Mouse (Mus musculus) cerebellum, adult 2 months (tissue): ENCODE measurements around the gene Tas2r125. TPM values are rescaled to one million over a fixed set of nuclear protein-coding genes. Genes with fewer than 3 reads are reported as not detected.
"Not testable (repeated sequence)": the region's sequence is repeated elsewhere in the genome, so short reads cannot be mapped to it uniquely, and the experiment has no call there.

Source experiments
- DNase-seq, 2 experiments: peaks; one replicate each; pipeline ENCODE4 v3.0.0; 2021
- H3K27ac ChIP-seq: fragments of 200-500 bp; 2 replicates; pipeline ENCODE4 v1.5.1; 2012; ENCODE audit warnings: low read length, control low read depth, inconsistent platforms; ENCODE audit not compliant: insufficient read depth
- H3K27me3 ChIP-seq: fragments of 200-500 bp; 2 replicates; pipeline ENCODE4 v1.6.1; 2012; ENCODE audit warnings: inconsistent platforms, mild to moderate bottlenecking, low read length, moderate library complexity; ENCODE audit not compliant: control insufficient read depth, insufficient read depth
- H3K4me1 ChIP-seq: fragments of 200-500 bp; 2 replicates; pipeline ENCODE4 v1.6.1; 2011; ENCODE audit warnings: low read length; ENCODE audit not compliant: control insufficient read depth, insufficient read depth
- H3K4me3 ChIP-seq: fragments of 200-500 bp; replicated peaks from 2 replicates; pipeline ENCODE3; 2011; ENCODE audit warnings: mild to moderate bottlenecking, low read depth, low read length, control low read depth; ENCODE audit not compliant: insufficient read depth
- CTCF ChIP-seq: fragments of 200-500 bp; IDR thresholded peaks from 2 replicates; pipeline ENCODE4 v1.5.1; 2011; ENCODE audit warnings: low read depth, mild to moderate bottlenecking, control low read depth, low read length, moderate library complexity, borderline replicate concordance; ENCODE audit not compliant: insufficient read depth
- POLR2A ChIP-seq: fragments of 200-500 bp; IDR thresholded peaks from 2 replicates; pipeline ENCODE4 v1.6.1; 2011; ENCODE audit warnings: low read length, control low read depth, borderline replicate concordance; ENCODE audit not compliant: insufficient read depth
- WGBS: fragments of 180-500 bp; shearing (Covaris S2); methylation state at CpG from one replicate; pipeline ENCODE4 v1.1.7; 2018; 5-methylcytosine and 5-hydroxymethylcytosine counted together
- polyA plus RNA-seq: library from polyadenylated mRNA; depleted of rRNA; stranded (reverse); fragments of >200 nt; gene quantifications from 2 replicates; pipeline ENCODE4 v1.2.3, GENCODE M21; 2012; rRNA removed

Gene Tas2r125
- polyA plus RNA-seq, result not detected in 2 replicates

- no peak within 1 kb of the TSS for H3K27ac ChIP-seq
- H3K4me1 ChIP-seq, result no peaks in the 10 kb centered on the region
- H3K4me3 ChIP-seq, result no peak within 1 kb of the TSS
- WGBS, result 83% methylated on average over 3 of the region's 3 CpGs
- no peak for DNase-seq
- no peak for TF ChIP-seq CTCF
- no peak for TF ChIP-seq POLR2A
- H3K27me3 ChIP-seq, result no peaks in the 10 kb centered on the region
These were observed at the start of gene Tas2r125 for GRCm38 (mm10) chr6:132909351-132909750. Tas2r125 (plus strand) TSS chr6:132909651.

- Histone ChIP-seq H3K4me3 (no peak within 1 kb of the TSS), H3K27ac (no peak within 1 kb of the TSS), H3K27me3 (no peaks in the 10 kb centered on the region), H3K4me1 (no peaks in the 10 kb centered on the region)
- no peak for DNase-seq
- TF ChIP-seq POLR2A (no peak), CTCF (no peak)
These were observed 41.7 kb upstream of the Tas2r125 start, which contains the start of gene Tas2r110 for GRCm38 (mm10) chr6:132867708-132868107. Tas2r110 (plus strand) TSS chr6:132868008.

DNA sequence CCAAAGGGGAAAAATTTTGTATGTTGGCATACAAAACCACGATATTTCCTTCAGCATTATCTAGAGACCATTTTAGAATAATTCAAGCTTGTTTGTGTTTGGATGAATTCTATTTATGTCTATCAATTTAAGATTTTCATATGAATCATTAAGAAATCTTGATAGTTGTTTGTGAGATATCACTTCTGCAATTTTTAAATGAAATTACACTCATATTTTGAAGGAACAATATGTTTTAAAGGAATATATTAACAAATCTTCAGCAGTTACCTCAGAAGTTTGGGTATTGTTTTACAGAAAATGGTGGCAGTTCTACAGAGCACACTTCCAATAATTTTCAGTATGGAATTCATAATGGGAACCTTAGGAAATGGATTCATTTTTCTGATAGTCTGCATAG is 16.7 kb upstream of the Tas2r125 start, which contains the start of gene Tas2r113:
Tas2r113 (plus strand) TSS at position 301 of the 400 bp plus-strand sequence.
- no peaks in the 10 kb centered on the region for H3K27me3 ChIP-seq
- TF ChIP-seq POLR2A, result no peak
- TF ChIP-seq CTCF, result no peak
- H3K27ac ChIP-seq, result no peak within 1 kb of the TSS
- no peaks in the 10 kb centered on the region for H3K4me1 ChIP-seq
- 54% methylated on average over 1 of the region's 1 CpGs for WGBS
- H3K4me3 ChIP-seq, result no peak within 1 kb of the TSS
- no peak for DNase-seq

DNA sequence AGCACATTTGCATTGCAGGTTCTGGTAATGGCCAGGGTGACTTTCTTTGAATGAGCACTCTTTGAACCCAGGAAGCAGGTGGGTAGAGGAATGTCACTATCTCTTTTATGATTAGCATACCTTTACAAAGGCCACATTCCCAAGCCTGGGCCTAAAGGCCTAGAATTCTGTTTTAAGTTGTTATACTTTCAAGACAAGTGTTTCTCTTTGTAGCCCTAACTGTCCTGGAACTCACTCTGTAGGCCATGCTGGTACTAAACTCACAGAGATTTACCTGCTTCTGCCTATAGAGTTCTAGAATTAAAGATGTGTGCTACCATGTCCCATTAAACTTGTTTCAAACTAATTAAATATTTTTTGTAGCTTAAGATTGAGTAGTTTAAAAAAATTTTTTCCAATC is 31.9 kb downstream of the Tas2r125 start:
- H3K27me3 ChIP-seq, H3K27ac ChIP-seq, H3K4me1 ChIP-seq, H3K4me3 ChIP-seq, DNase-seq: not testable (repeated sequence)

DNA sequence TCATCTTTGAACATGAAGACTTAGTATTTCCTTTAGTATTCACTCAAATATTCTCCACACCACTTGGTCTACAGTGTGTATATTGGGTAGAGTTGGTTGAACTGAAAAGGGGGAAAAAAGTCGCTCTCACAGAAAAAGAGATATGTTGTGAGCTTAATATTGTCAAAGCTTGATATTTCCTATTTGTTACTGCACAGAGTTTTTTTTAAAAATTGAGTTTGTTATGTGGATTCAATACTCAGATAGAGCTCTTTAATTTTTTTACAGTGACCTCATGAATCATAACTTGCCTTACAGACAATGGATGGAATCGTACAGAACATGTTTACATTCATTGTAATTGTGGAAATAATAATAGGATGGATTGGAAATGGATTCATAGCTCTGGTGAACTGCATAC is 41.4 kb downstream of the Tas2r125 start, which contains the start of gene Tas2r129:
Tas2r129 (plus strand) TSS at position 301 of the 400 bp plus-strand sequence.
- Histone ChIP-seq H3K27ac (no peak within 1 kb of the TSS), H3K27me3 (no peaks in the 10 kb centered on the region), H3K4me1 (no peaks in the 10 kb centered on the region), H3K4me3 (no peak within 1 kb of the TSS)
- 84% methylated on average over 2 of the region's 2 CpGs for WGBS
- DNase-seq, result no peak
- TF ChIP-seq POLR2A, result no peak

GRCm38 (mm10) chr6:132957819-132958218 is 48.4 kb downstream of the Tas2r125 start, which contains the start of gene Tas2r131:
Tas2r131 (minus strand) TSS chr6:132957919.
- DNase-seq, result no peak
- 47% methylated on average over 1 of the region's 1 CpGs for WGBS
- Histone ChIP-seq H3K27ac (no peak within 1 kb of the TSS), H3K4me1 (no peaks in the 10 kb centered on the region), H3K27me3 (no peaks in the 10 kb centered on the region), H3K4me3 (no peak within 1 kb of the TSS)
- TF ChIP-seq CTCF (no peak), POLR2A (no peak)

Other genes starting within 250 kb of the Tas2r125 start
- gene Tas2r121, start 208.6 kb upstream of the Tas2r125 start, polyA plus RNA-seq, result not detected in 2 replicates
- gene Tas2r122, start 197.7 kb upstream of the Tas2r125 start, polyA plus RNA-seq, result not detected in 2 replicates
- not detected in 2 replicates for gene Tas2r115, start 171.6 kb upstream of the Tas2r125 start, polyA plus RNA-seq
- gene Tas2r124, start 154.9 kb upstream of the Tas2r125 start, polyA plus RNA-seq, result not detected in 2 replicates
- not detected in 2 replicates for gene Tas2r102, start 147.5 kb upstream of the Tas2r125 start, polyA plus RNA-seq
- not detected in 2 replicates for gene Tas2r136, start 131.5 kb upstream of the Tas2r125 start, polyA plus RNA-seq
- not detected in 2 replicates for gene Tas2r117, start 106.8 kb upstream of the Tas2r125 start, polyA plus RNA-seq
- not detected in 2 replicates for gene Tas2r123, start 62.5 kb upstream of the Tas2r125 start, polyA plus RNA-seq
- gene Tas2r116, start 54.2 kb upstream of the Tas2r125 start, polyA plus RNA-seq, result not detected in 2 replicates
- not detected in 2 replicates for gene Tas2r110, start 41.6 kb upstream of the Tas2r125 start, polyA plus RNA-seq
- not detected in 2 replicates for gene Tas2r113, start 16.6 kb upstream of the Tas2r125 start, polyA plus RNA-seq
- gene Tas2r129, start 41.5 kb downstream of the Tas2r125 start, polyA plus RNA-seq, result not detected in 2 replicates
- not detected in 2 replicates for gene Tas2r131, start 48.3 kb downstream of the Tas2r125 start, polyA plus RNA-seq
- not detected in 2 replicates for gene Tas2r109, start 71.3 kb downstream of the Tas2r125 start, polyA plus RNA-seq
- gene Tas2r103, start 127.5 kb downstream of the Tas2r125 start, polyA plus RNA-seq, result not detected in 2 replicates
- gene Tas2r140, start 146.2 kb downstream of the Tas2r125 start, polyA plus RNA-seq, result not detected in 2 replicates
- 82.1 and 84.5 TPM in 2 replicates for gene Smim10l1, start 195.3 kb downstream of the Tas2r125 start, polyA plus RNA-seq